Mouse (Mus musculus) 416B (cell line): ENCODE measurements around the gene Sec11a.

Source experiments
- DNase-seq: peaks from one replicate; pipeline ENCODE4 v3.0.0; 2011; ENCODE audit warnings: low read depth

Sec11a gene

DNA sequence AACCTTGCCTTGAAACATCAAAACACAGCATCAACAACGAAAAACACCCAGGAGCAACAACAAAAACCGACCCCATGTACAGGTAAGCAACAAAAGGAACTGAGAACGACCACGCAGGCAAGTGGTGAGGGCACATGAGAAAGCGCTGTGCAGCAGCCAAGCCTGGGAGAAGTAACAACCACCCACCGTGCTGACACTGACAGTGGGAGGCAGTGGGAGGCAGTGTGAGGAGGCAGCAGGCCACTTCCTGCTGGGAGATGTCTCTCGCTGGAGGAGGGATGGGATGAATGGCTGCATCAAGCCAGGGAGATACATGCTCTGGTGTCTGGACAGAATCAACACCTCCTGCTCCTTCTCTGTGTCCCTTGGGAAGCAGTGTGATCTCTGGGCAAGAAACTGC is 50.4 kb downstream of the Sec11a start:
- no peak for DNase-seq

DNA sequence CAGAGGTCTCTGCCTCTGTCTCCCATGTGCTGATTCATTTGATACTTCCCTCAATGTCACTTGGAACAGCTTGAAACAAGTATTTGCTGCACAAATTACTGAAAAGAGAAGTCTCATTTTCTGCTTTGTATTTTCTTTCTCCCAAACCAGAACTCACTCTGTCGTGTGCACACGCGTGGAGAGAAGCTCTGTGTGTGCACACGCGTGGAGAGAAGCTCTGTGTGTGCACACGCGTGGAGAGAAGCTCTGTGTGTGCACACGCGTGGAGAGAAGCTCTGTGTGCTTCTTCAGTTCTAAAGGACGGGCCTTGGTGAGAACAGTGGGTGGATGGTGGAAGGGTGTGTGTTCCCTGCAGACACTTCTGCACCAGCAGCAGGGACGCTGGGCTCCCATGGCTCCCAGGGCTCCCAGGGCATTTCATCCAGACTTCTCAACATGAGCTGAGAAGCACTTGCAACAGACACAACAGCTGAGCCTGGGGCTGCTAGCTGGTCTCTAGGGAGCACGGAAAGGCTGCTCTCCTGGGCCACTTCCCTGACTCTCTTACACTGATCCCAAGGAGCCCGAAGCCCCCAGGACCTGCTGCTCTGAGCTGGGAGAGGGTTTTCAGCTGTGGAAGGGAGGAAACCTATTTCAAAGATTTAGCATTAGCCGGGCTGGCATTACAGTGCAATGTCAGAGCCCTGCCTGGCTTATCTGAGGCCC is 52.6 kb downstream of the Sec11a start:
- no peak for DNase-seq

DNA sequence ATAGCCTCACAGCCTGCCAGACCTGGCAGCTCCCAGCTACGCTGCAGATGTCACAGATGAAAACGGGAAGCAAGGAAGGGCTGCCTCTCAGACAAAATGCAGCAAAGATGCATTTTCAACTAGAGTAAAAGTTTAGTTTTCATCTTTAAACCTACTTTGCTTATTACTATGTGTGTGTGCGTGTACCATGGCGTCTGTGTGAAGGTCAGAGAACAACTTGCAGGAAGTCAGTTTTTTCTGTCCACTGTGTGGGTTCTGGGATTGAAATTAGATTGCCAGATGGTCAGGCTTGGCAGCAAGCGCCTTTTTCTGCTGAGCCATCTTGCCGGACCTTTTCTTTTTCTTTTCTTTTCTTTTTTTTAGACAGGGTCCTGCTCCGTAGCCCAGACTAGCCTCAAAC is 53.4 kb downstream of the Sec11a start:
- no peak for DNase-seq

DNA sequence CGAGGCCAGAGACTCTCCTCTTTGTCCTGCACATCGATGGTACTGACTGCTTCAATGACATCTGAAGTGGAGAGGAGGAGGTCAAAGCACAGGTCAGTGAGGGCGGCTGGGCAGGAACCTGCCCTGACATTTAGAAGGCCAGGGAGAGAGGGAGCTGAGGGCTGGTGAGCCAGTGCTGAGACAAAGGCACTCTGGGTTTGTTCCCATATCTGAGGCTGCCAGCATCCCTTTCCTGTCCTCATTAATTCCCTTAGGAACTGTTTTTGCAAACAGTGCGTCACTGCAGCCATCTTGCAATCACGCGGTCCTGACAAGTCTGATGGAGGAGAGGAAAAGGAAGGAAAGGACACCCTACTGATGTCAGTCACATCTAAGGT is 53.8 kb downstream of the Sec11a start:
- DNase-seq: no peak

DNA sequence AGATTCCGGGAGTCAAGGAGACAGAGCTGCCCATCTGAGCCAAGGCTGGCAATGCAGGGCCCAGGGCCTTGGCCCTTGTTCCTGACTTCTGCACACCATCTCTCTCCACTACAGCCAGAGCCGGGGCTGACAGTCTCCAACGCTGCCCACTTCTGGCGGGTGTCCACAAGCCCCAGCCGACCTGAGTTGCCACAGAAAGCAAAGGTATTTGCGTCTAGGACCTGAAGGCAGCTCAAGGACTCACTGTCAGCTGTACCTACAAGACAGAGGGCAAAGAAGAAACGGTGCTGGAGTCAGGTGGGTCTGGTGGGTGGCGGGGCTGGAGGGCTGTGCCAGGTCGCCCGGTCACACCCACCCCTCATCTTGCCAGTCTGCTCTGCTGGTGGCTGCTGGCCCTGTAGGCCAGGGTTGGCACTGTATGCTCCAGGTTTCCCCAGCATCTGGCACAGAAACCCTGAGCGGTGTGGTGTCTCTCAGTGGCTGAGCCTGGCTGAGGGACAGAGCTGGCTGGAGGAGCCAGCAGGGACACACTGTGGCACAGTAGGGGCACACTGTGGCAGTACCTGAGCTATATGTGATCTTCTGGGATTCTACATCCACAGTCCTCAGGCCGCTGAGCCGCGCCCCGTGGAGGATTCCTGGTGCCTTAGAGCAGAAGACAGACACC is 54.4 kb downstream of the Sec11a start:
- no peak for DNase-seq

DNA sequence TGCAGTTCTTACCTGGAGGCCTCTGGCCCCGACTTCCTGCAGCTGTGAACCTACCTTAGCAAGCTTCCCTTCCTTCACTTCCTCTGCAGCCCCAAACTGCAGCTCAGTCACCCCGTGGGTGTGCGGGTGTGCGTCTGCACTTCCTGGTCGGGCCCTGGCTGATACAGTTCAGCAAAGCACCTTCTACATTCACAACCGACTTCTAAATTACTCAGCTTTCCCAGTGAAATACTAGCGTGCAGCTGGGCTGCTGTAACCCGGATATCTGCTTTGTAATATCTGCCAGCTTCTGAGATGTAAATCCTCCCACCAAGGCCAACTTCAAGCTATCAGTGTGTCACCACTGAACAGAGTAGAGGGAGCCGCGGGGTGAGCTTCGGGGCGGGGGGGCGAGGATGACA is 57.7 kb downstream of the Sec11a start:
- DNase-seq: no peak

DNA sequence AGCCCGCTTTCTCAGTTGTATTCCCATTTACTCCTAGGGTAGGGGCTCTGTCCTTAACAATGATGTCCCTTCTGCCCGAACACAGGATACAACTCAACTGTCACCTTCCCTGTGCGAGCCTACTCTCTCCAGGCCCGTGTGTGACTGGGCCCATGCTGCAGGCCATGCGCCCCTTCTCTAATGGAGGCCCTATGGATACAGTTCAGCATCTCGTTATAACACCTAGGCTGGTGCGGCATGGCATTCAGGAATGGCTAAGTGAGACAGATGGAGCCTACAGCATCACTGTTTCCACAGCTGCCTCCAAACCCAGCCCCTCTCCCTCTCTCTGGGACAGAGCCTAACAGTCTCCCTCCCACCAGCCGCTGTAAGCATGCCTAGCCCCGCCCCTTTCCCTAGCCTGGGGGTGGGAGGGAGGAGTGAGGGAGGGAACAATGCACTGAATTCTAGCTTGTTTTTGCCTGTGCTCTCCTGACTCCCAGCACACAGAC is 58.5 kb downstream of the Sec11a start:
- DNase-seq: no peak

DNA sequence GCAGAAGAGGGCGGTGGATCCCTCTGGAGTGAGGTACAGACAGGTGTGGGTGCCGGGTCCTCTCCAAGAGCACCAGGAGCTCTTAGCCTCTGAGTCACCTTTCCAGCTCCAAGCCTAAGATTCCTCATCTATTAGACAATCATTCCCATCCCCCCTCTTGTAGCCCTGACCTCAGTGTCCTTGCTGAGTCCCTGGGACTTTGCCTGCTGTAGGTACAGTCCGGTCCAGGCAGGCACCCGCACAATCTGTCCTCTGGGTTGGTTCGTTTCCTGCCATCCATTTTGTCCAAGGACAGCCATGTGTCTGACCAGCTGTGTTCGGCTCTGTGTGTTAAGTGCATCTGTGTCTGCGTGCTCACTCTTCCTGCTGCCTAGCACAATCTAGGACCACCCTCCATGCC is 59.0 kb downstream of the Sec11a start:
- DNase-seq: no peak

DNA sequence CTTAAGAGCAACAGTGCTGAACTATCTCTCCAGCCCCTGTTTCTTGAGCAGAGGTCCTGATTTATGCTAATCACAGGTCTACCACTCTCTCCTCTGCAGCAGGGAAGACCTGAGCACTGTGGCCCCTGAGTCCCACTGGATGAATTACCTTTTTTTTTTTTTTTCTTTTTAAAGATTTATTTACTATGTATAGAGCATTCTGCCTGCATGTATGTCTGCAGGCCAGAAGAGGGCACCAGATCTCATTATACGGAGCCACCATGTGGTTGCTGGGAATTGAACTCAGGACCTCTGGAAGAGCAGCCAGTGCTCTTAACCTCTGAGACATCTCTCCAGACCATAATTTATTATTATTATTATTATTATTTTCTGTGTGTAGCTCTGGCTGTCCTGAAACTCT is 61.9 kb downstream of the Sec11a start:
- peak; percentile 49 for DNase-seq

DNA sequence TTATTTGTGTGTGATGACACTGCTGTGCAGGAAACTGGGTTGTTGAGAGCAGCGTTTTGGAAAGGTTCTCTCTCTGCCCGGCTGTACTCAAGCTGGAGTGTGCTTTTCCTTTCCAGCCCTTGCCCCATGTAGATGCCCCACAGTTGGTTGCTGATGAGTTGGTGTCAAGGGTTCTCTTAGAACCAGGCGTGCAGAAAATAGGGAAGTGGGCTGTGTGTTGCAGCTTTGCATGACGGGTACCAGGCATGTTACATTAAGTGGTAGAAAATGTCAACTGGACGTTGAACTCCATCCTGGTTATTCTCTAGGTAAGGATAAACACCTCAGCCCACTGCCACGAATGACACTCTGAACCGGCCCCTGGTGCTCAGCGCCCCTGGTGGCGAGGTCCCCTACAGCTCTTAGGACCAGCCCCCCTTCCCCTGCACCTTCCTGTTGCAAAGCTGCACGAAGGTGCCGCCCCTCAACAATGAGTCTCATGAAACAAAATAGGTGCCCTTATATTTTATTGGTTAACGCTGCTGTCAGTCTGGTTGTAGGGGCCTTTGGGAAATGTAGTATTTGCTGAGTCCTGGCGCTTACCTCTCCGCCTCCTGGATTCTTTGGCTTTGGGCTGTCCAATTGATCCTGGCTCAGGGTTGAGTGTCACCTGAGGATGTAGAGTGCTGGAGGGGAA is 64.6 kb downstream of the Sec11a start:
- DNase-seq: peak; percentile 93

DNA sequence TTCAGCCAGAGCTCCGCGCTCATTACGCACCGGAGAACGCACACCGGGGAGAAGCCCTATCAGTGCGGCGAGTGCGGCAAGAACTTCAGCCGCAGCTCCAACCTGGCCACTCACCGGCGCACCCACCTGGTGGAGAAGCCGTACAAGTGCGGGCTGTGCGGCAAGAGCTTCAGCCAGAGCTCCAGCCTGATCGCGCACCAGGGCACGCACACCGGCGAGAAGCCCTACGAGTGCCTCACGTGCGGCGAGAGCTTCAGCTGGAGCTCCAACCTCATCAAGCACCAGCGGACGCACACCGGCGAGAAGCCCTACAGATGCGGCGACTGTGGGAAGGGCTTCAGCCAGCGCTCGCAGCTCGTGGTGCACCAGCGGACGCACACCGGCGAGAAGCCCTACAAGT is 71.9 kb downstream of the Sec11a start:
- no peak for DNase-seq

DNA sequence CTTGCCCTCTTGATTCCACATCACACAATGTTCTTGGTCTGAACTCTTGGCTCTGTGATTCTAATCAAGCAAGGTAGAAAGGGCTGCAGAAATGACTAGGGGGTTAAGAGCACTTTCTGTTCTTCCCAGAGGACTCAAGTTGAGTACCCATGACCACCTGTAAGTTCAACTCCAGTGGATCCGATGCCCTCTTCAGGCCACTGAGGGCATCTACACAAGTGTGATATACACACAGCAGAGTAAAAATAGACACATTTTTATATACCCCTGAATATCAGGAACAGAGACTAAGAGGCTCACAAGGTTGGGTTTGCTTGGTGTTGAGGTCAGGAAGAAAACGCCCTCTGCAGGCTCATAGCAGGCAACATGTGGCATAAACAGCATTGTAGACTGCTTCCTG is 73.9 kb downstream of the Sec11a start:
- no peak for DNase-seq

DNA sequence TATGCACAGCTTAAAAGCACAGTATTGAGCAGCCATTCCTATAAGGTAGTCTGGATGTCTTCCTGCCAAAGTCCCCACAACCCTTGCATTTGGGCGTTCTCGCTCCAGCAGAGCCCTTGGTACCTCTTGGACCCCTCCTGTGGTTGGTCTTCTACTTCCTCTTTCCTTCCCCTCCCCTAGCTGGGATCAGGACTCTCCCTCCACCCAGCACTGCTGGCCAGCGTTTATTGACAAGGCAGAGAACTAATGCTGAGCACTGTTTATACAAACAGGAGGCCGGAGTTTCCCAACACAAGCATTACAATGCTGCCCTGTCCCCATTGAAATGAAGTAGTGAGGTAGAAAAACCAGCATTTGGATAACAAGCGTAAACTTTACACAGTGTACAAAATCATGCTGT is 74.5 kb downstream of the Sec11a start:
- DNase-seq: no peak

DNA sequence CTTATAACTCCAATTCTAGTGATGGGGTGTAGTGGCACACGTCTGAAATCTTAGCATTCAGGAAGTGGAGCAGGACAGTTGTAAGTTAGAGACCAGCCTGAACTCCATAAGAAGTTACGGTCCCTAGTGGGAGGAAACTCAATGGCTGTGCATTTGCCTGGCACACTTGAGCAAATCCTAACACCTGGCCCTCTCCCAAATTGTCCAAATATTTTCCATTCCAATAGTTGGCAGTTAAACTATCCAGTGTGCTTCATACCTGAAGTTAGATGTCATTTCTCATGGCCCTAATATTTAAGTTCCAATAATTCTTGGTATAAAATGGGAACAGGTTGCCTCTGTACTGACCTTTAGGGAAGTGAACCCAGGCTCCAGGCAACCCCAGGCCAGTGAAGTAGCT is 78.9 kb downstream of the Sec11a start:
- DNase-seq: no peak

DNA sequence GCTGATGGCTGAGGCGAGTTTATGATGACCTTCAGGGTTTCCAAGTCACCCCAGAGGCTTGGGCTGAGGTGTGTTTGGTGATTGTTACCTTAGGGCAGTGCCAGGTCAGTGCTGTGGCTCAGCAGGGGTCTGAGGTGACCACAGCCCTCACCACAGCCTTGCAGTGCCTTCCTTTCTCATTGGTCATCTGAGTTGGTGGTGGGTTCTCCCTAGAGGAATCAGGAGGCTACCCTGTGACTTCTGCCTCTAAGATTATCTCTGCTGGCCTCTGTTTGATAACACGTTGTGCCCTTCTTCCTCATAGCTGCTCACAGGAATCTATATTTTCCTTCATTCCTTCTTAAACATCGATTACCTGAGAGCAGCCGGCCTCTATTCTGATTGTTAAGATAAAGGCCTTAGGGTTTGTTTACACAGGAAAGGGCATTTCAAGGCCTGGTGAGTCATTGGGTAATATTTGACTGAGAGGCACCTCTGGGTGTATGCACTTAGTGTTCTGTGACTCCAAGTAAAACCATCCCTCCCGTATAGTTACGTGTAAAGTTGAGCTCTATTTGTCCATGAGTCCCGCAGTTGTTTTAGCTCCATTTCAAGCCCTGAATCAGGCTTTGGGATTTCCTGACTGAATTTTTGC is 80.9 kb downstream of the Sec11a start:
- peak; percentile 79 for DNase-seq

DNA sequence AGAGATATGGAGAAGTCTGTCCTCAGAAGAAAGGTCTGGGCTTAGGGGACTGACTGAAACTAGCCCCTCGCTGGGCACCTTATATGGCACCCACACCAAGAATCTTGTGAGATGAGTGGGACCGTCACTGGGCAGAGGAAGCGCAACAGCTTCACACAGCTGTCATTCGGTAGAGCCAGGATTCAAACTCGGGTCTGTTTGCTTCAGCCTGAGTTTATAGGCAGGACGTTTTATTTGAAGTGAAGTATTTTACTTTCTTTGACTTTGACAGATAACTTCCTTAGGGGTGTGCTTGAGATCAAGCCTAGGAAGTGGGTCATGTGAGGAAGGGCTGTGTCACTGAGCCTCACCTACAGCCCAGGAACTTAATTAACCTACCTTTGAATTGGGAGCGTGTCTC is 82.1 kb downstream of the Sec11a start:
- no peak for DNase-seq

DNA sequence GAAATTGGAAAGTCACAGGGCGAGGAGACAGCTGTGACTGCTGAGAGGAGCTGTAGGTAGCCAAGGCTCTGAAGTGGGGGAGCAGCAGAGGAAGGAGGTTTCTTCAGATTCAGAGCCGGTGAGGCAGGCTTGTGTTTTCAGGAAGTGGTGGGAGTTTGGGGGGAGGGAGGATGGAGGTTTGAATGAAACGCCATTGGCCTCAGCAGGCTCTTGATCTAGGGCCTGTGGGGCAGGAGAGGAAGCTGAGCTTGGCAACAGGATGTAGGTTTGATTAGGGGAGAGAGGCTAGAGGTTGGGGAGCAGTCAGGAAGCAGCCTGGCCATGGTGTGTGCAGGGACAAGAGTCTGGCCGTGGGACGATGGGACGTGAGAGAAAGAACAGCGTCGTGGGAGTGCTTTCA is 82.7 kb downstream of the Sec11a start:
- DNase-seq: peak; percentile 95

DNA sequence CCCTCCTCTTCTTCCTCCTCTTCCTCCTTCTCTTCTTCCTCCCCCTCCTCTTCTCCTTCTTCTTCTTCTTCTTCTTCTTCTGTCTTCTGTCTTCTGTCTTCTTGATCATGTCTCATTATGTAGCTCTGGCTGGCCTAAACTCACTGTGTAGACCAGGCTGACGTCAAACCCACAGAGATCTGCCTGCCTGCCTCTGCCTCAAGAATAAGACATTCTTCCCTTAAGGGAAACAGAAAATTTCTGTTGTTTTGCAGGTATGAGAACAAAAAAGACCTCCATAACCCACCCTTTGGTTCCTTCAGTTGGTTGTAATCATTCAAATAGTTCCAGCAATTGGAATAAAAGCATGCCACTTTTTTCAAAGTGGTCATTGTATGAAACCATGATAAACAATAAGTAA is 83.4 kb downstream of the Sec11a start:
- no peak for DNase-seq

DNA sequence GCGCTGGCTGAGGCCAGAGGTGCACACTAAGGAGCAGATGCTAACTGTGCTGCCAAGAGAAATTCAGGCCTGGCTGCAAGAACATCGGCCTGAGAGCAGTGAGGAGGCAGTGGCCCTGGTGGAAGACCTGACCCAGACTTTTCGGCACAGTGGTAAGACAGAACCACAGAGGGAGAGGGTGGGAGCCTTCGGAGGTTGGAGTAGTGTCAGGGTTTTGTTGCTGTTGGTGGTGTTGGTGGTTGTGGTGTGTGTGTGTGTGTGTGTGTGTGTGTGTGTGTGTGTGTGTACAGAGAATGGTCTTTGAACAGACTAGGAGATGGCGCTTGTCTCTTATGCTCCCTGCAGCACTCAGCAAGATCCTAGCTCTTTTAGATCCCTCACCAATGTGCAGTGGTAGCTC is 84.1 kb downstream of the Sec11a start:
- DNase-seq: no peak

DNA sequence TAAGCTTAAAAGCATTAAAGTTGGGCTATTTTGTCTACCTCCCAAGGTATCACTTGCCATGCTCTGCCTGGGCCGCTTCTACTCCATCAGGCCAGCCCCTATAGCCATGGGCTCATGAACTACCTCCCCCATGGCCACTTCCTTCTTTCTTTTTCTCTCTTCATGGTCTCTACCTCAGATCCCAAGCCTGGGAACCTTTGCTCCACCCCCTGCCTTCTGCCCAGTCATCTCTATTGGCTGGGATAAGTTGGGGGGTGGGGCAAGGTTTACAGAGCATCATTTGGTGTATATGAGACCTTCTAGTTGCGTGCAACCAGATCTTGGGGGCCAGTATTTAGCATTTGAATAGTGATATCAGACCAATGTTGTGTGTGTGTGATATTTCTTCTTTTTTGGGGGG is 85.1 kb downstream of the Sec11a start:
- DNase-seq: peak; percentile 58

DNA sequence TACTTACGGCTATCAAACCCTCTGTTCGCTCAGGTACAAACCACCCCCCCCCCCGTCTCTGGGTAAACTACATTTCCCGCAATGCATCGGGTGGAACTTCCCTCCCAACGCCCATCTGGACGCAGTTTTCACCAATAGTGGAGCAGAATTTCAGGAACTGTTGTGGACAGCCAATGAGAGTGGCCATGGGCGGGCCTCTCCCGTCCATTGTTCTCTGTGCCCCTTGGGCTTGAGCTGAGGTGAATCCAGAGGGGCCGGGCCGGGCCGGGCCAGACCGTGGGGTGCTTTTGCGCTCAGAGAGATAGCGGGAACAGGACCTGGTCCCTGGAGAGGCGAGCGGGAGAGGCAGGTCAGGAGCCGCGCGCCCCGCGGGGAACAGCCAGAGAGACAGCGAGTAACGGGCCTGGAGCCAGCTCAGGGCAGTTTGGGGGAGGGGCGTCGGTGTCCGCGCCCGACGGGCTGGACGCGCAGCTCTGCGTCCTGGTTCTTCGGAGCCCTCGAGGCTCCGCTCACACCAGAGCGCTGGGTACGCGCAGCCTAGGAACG is 86.8 kb downstream of the Sec11a start, which contains the start of gene Zscan2:
Gene Zscan2, plus strand, starts transcription at position 192 of the 546 bp plus-strand sequence.
- peak; percentile 96 for DNase-seq

DNA sequence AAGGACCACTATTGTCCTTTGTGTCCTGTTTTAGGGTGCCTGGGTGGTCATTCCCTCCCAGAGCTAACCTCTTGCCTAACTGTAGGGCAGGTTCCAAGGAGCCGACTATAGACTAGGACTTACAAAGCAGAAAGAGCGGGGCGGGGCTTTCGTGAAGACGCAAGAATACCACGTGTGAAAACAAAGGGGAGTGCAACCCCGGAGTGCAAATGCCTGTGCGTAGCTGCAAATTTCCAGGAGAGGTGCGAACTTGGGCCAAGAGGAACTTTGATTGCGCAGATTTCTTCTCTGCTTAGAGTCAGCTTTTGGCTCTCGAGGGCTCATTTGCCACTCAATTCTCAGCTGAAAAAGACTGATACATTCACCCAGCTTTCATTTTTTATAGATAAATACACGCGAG is 87.4 kb downstream of the Sec11a start:
- peak; percentile 91 for DNase-seq
